Mouse (Mus musculus) CH12.LX (cell line): ENCODE data around the gene Sdc4. TPM values are rescaled to one million over a fixed set of nuclear protein-coding genes. Genes with fewer than 3 reads are reported as not detected.

Experiments used
- DNase-seq: peaks from one replicate; pipeline ENCODE4 v3.0.0-alpha.2; 2013; ENCODE audit errors: extremely low read depth
- H3K27ac ChIP-seq: 2 replicates; pipeline ENCODE4 v1.5.1; 2012; ENCODE audit warnings: low read depth, mild to moderate bottlenecking, control low read depth, moderate library complexity; ENCODE audit not compliant: insufficient read depth
- H3K27me3 ChIP-seq: replicated peaks from 2 replicates; pipeline ENCODE3; 2012; ENCODE audit warnings: inconsistent platforms
- H3K36me3 ChIP-seq, 2 experiments: replicated peaks in 1 of 2; 2 replicates each; pipeline versions ENCODE3 to v1.6.1; 2012; ENCODE audit warnings: inconsistent platforms in 1 of 2, low read length in 1 of 2, mild to moderate bottlenecking in 1 of 2, mixed read lengths in 1 of 2, moderate library complexity in 1 of 2; ENCODE audit not compliant: control insufficient read depth in 1 of 2, insufficient read depth in 1 of 2
- H3K4me1 ChIP-seq, 2 experiments: 2 replicates each; pipeline ENCODE4 v1.6.1; 2012; ENCODE audit warnings: inconsistent platforms in 1 of 2, moderate library complexity in 1 of 2; ENCODE audit not compliant: insufficient read depth in 2 of 2, control insufficient read depth in 1 of 2
- H3K4me2 ChIP-seq: 2 replicates; pipeline ENCODE4 v1.6.1; 2012; ENCODE audit warnings: low read depth, mild to moderate bottlenecking, control low read depth; ENCODE audit not compliant: poor library complexity, insufficient read depth, severe bottlenecking
- H3K4me3 ChIP-seq, 3 experiments: fragments of 150-350 bp in 1 of 3; sonication (generic) in 1 of 3; replicated peaks in 1 of 3; 2 replicates each; pipeline versions ENCODE3 to v1.5.1; 2011 to 2012; ENCODE audit warnings: low read depth in 2 of 3, low read length in 2 of 3, mild to moderate bottlenecking in 2 of 3, moderate library complexity in 2 of 3, control low read depth in 1 of 3, improper control_type of control experiment in 1 of 3, inconsistent platforms in 1 of 3, mixed read lengths in 1 of 3; ENCODE audit not compliant: poor library complexity in 1 of 3
- H3K79me2 ChIP-seq: replicated peaks from 2 replicates; pipeline ENCODE4 v1.6.1; 2012; ENCODE audit warnings: mild to moderate bottlenecking, moderate library complexity; ENCODE audit not compliant: control insufficient read depth, poor library complexity, insufficient read depth, severe bottlenecking; ENCODE audit errors: extremely low read depth
- H3K9ac ChIP-seq: 2 replicates; pipeline ENCODE4 v1.6.1; 2012; ENCODE audit warnings: low read depth, mild to moderate bottlenecking, control low read depth, moderate library complexity; ENCODE audit not compliant: insufficient read depth
- H3K9me3 ChIP-seq: replicated peaks from 2 replicates; pipeline ENCODE3; 2012; ENCODE audit warnings: low read length, inconsistent platforms, mixed read lengths
- CTCF ChIP-seq, 2 experiments: IDR thresholded peaks in 1 of 2; conservative IDR thresholded peaks in 1 of 2; 2 replicates each; pipeline ENCODE4 v1.5.1; 2011 to 2012; ENCODE audit warnings: low read depth in 2 of 2, low read length in 2 of 2, improper control_type of control experiment in 1 of 2, inconsistent platforms in 1 of 2, mild to moderate bottlenecking in 1 of 2, moderate library complexity in 1 of 2
- GABPA ChIP-seq: IDR thresholded peaks from 2 replicates; pipeline ENCODE4 v1.6.1; 2012; ENCODE audit warnings: low read depth, low read length, improper control_type of control experiment, inconsistent platforms; ENCODE audit not compliant: insufficient replicate concordance
- HCFC1 ChIP-seq: IDR thresholded peaks from 2 replicates; pipeline ENCODE4 v1.6.1; 2012; ENCODE audit warnings: low read depth, mild to moderate bottlenecking, inconsistent platforms, low read length, improper control_type of control experiment
- KAT2A ChIP-seq: IDR thresholded peaks from 2 replicates; pipeline ENCODE4 v1.6.1; 2012; ENCODE audit warnings: low read length, improper control_type of control experiment, inconsistent platforms; ENCODE audit not compliant: insufficient replicate concordance
- NRF1 ChIP-seq: IDR thresholded peaks from 2 replicates; pipeline ENCODE4 v1.6.1; 2014; ENCODE audit warnings: low read depth, mild to moderate bottlenecking, inconsistent platforms, low read length, improper control_type of control experiment, moderate library complexity
- POLR2A ChIP-seq: IDR thresholded peaks from 2 replicates; pipeline ENCODE4 v1.6.1; 2011; ENCODE audit warnings: low read depth, mild to moderate bottlenecking, improper control_type of control experiment, low read length
- SMC3 ChIP-seq: IDR thresholded peaks from 2 replicates; pipeline ENCODE4 v1.6.1; 2011; ENCODE audit warnings: low read depth, low read length, improper control_type of control experiment
- ZKSCAN1 ChIP-seq: IDR thresholded peaks from 2 replicates; pipeline ENCODE4 v1.6.1; 2012; ENCODE audit warnings: low read depth, inconsistent platforms, low read length, improper control_type of control experiment, borderline replicate concordance
- ZMIZ1 ChIP-seq: IDR thresholded peaks from 2 replicates; pipeline ENCODE4 v1.6.1; 2012; ENCODE audit warnings: low read depth, mild to moderate bottlenecking, inconsistent platforms, low read length, improper control_type of control experiment
- dilution Hi-C: fragments of 300-500 bp; cut with MboI; formaldehyde crosslinking; loops from 2 replicates; pipeline ENCODE4 v1.14.3; 2020; ENCODE audit warnings: low sequenced_read_pairs; ENCODE audit not compliant: extremely low pct_unique_long_range_greater_than_20kb, extremely low pct_ligation_motif_present
- in situ Hi-C: fragments of 300-500 bp; cut with MboI; formaldehyde crosslinking; loops from 3 replicates; pipeline ENCODE4 v1.14.3; 2019; ENCODE audit warnings: low sequenced_read_pairs, low pct_ligation_motif_present, low pct_unique_long_range_greater_than_20kb, mixed read lengths
- polyA plus RNA-seq: library from polyadenylated mRNA; unstranded; fragments of >175 nt; gene quantifications from 2 replicates; pipeline ENCODE4 v1.2.1, GENCODE M21; 2012; ENCODE audit warnings: low read depth; ENCODE audit not compliant: insufficient read length
- total RNA-seq, 2 experiments: library from RNA; depleted of rRNA; stranded (reverse); fragments of 300-350 nt in 1 of 2; fragments of >200 nt in 1 of 2; gene quantifications; 2 replicates each; pipeline ENCODE4 v1.2.3; 2012 to 2014

Sdc4 gene
- total and polyA plus RNA-seq, 3 experiments = 46.6 to 69.9 (median 59.8) TPM

DNA sequence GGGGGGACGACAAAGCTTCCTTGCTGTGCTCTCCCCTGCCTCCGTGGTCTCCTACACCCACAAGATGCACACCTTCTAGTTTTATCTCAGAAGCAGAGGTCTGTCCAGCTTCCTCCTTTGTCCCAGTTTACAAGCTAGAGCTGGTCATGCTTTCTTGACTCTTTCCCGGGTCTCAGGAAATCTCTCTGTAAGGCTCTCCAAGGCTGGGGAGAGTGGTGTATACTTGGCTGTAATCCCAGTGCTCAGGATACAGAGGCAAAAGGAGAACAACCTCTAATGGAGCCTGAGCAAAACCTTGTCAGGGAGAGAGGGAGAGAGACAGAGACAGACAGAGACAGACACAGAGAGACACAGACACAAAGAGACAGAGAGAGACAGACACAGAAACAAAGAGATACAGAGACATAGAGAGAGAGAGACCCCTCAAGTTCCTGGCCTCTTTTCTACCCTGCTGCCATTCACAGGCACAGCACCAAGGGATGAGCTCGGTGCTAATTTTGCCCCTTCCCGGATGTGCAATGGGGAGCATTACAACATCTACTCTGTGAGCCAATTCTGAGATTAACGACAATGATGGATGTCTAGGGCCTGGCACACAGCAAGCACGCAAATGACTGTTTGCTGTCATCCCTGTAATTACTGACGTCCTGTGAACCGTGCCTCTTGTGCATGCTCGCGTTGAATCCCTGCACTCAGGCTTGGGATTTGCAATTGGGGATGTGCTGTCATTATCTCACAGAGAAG is 59.9 kb downstream of the Sdc4 start (continued):
- no peak for TF ChIP-seq ZMIZ1
- TF ChIP-seq, all 38 proteins: peak for 0

- in situ Hi-C loops (no loop called here), dilution Hi-C loops (no loop called here)
Observed at GRCm38 (mm10) chr2:164382971-164383370, 60.7 kb downstream of the Sdc4 start.

DNA sequence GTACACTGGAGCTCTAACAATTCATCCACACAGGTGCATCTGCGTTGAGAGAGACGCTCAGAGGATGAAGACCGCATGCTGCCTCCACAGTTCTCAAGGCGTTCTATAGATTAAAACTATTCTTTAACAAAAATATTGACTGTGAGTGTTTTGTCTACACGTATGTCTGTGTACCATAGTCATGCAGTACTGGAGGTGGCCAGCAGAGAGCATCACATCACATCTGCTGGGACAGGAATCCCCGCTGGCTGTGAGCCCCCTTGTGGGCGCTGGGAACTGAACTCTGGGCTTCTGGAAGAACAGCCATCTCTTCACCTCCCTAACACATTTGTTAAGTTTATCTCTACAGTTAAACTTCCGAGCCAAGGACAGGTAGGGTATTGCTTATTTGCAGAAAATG is 62.0 kb downstream of the Sdc4 start:
- Histone ChIP-seq H3K4me1 (peaks cover 5 to 9% of the 10 kb centered on the region in 2 experiments), H3K4me2 (no peak overlapping the region), H3K27ac (no peak overlapping the region), H3K79me2 (no peaks in the 10 kb centered on the region), H3K9ac (no peak overlapping the region), H3K27me3 (peaks cover 32% of the 10 kb centered on the region), H3K4me3 (no peak overlapping the region), H3K36me3 (no peaks in the 10 kb centered on the region), H3K9me3 (peaks cover 2% of the 10 kb centered on the region)
- in situ Hi-C loops = no loop called here
- DNase-seq = no peak
- dilution Hi-C loops = no loop called here
- peak; percentile 41 for TF ChIP-seq SMC3
- TF ChIP-seq NRF1 = no peak
- peak; percentile 26 to 77; a peak in 2 of 4 replicates for TF ChIP-seq CTCF (conservative IDR thresholded peaks at IDR 0.05 in 1 of 2, IDR thresholded peaks at IDR 0.05 in 1 of 2; ENCODE audit: low read depth in 2 of 2, low read length in 2 of 2)

More at GRCm38 (mm10) chr2:164382971-164383370, 60.7 kb downstream of the Sdc4 start:
- TF ChIP-seq HCFC1 (no peak), KAT2A (no peak), POLR2A (no peak), ZKSCAN1 (no peak), GABPA (no peak)
- no peaks in the 10 kb centered on the region for H3K36me3 ChIP-seq
- H3K27ac ChIP-seq = no peak overlapping the region
- no peak for DNase-seq
- H3K27me3 ChIP-seq = peaks cover 41% of the 10 kb centered on the region
- H3K4me1 ChIP-seq = peaks cover 3 to 15% of the 10 kb centered on the region in 2 experiments; a peak in 3 of 4 replicates
- no peak overlapping the region for H3K4me3 ChIP-seq
- peaks cover 2% of the 10 kb centered on the region for H3K9me3 ChIP-seq
- no peaks in the 10 kb centered on the region for H3K79me2 ChIP-seq
- H3K9ac ChIP-seq = no peak overlapping the region
- H3K4me2 ChIP-seq = no peak overlapping the region
